Mouse (Mus musculus): ENCODE data around the gene Dnase1.

- no peak for TF ChIP-seq ZNF384 (IDR thresholded peaks at IDR 0.05; ENCODE audit: low read depth, low read length)
- no peak for TF ChIP-seq CHD2 (IDR thresholded peaks at IDR 0.05; ENCODE audit: low read depth, low read length)
Measured at GRCm38 (mm10) chr16:4032341-4032748, 4.4 kb upstream of the Dnase1 start.
